Mouse (Mus musculus) lung, embryonic 16.5 days (tissue): ENCODE measurements around the gene Arid1b. TPM values are rescaled to one million over a fixed set of nuclear protein-coding genes. Genes with fewer than 3 reads are reported as not detected.

Experiments
- ATAC-seq: fragments of 200-750 bp; cut with Nextera tagmentation; 2 replicates; pipeline ENCODE4 v1.8.0; 2017; ENCODE audit warnings: low read depth, mild to moderate bottlenecking, moderate library complexity
- H3K27ac ChIP-seq: fragments of 300-500 bp; sonication (generic); 2 replicates; pipeline ENCODE4 v1.5.1; 2014; ENCODE audit warnings: mild to moderate bottlenecking, control low read depth, low read length
- H3K27me3 ChIP-seq: fragments of 300-500 bp; sonication (generic); 2 replicates; pipeline ENCODE4 v1.6.1; 2014; ENCODE audit warnings: low read depth, low read length, mixed read lengths; ENCODE audit not compliant: control insufficient read depth, insufficient read depth
- H3K36me3 ChIP-seq: fragments of 300-500 bp; sonication (generic); 2 replicates; pipeline ENCODE4 v1.6.1; 2014; ENCODE audit warnings: low read length; ENCODE audit not compliant: control insufficient read depth, insufficient read depth
- H3K4me1 ChIP-seq: fragments of 300-500 bp; sonication (generic); replicated peaks from 2 replicates; pipeline ENCODE4 v1.6.1; 2014; ENCODE audit warnings: low read length, mixed read lengths; ENCODE audit not compliant: control insufficient read depth, insufficient read depth
- H3K4me2 ChIP-seq: fragments of 300-500 bp; sonication (generic); 2 replicates; pipeline ENCODE4 v1.6.1; 2014; ENCODE audit warnings: low read depth, low read length, control low read depth
- H3K4me3 ChIP-seq: fragments of 300-500 bp; sonication (generic); 2 replicates; pipeline ENCODE4 v1.5.1; 2014; ENCODE audit warnings: mild to moderate bottlenecking, low read length, control low read depth
- H3K9ac ChIP-seq: fragments of 300-500 bp; sonication (generic); 2 replicates; pipeline ENCODE4 v1.6.1; 2014; ENCODE audit warnings: low read length, control low read depth
- H3K9me3 ChIP-seq: fragments of 300-500 bp; sonication (generic); 2 replicates; pipeline ENCODE4 v1.6.1; 2016; ENCODE audit warnings: low read length; ENCODE audit not compliant: control insufficient read depth
- WGBS: fragments of 180-500 bp; shearing (Covaris S2); extraction: QIAGEN DNeasy Blood & Tissue Kit; methylation state at CpG from one replicate; pipeline ENCODE4 v1.1.7; 2014; 5-methylcytosine and 5-hydroxymethylcytosine counted together
- polyA plus RNA-seq: library from polyadenylated mRNA; unstranded; fragments of >200 nt; fragmentation: Nextera tagmentation; extraction: Ambion mirVana; gene quantifications from 2 replicates; pipeline ENCODE4 v1.2.1, GENCODE M21; 2015

The Arid1b gene
- polyA plus RNA-seq, result 10.2 and 10.6 TPM in 2 replicates

DNA sequence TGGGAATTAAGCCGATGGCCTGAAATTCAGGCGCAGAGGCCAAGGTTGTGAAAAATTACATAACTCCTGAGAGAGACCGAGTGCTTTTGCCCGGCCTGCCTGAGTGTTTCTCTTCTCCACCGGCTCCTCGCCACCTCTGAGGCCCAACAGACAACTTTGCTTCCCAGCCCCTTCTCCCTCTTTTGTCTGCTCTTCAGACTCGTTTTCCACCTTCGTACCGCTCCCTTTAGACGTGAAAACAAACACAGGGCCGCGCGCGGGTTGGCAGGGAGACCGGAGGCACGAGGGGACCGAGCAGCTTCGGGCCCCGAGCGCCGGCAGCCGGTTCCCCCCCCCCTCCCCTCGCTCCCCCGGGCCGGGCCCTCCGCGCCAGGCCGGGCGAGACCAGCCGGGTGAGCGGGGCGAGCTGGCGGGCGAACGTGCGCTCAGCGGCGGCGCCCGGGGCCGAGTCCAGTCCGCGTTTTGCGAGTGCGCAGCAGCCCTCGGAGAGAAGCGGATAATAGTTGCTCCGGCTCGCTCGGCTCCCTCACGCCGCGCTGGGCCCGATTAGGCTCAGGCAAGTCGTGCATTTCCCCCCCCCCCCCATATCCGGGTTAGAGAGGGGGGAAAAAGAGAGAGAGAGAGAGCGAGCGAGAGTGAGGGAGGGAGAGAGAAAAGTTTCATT lies at the start of gene Arid1b:
TSS of gene Arid1b (plus strand) at position 493 of the 664 bp plus-strand sequence.
- Histone ChIP-seq H3K4me1 (peaks cover 2% of the 10 kb centered on the region; the same call in 1 of the 2 replicates), H3K27me3 (no peaks in the 10 kb centered on the region), H3K27ac (peak within 1 kb of the TSS; percentile 100), H3K36me3 (no peaks in the 10 kb centered on the region), H3K4me2 (peak within 1 kb of the TSS; percentile 61), H3K9ac (peak within 1 kb of the TSS; percentile 99), H3K4me3 (peak within 1 kb of the TSS; percentile 90), H3K9me3 (no peaks in the 10 kb centered on the region)
- under 1% methylated on average over 55 of the region's 58 CpGs for WGBS
- peak; percentile 80 for ATAC-seq

GRCm38 (mm10) chr17:4945311-4945751 lies 48.8 kb upstream of the Arid1b start:
- WGBS, result 49% methylated on average over 6 of the region's 6 CpGs
- Histone ChIP-seq H3K36me3 (no peaks in the 10 kb centered on the region), H3K9me3 (no peaks in the 10 kb centered on the region), H3K27me3 (no peaks in the 10 kb centered on the region), H3K9ac (0 out of 2 replicates have a peak overlapping the region, but pooled peaks have one; percentile 1), H3K4me3 (no peak overlapping the region), H3K27ac (peak overlapping the region; percentile 88), H3K4me2 (peak overlapping the region; percentile 23; the same call in 1 of the 2 replicates), H3K4me1 (peaks cover 25% of the 10 kb centered on the region)
- ATAC-seq, result peak; percentile 77

GRCm38 (mm10) chr17:4945871-4946331 lies 48.2 kb upstream of the Arid1b start:
- Histone ChIP-seq H3K4me1 (peaks cover 25% of the 10 kb centered on the region), H3K27ac (peak overlapping the region; percentile 88), H3K36me3 (no peaks in the 10 kb centered on the region), H3K9me3 (no peaks in the 10 kb centered on the region), H3K4me2 (peak overlapping the region; percentile 23; the same call in 1 of the 2 replicates), H3K4me3 (no peak overlapping the region), H3K27me3 (no peaks in the 10 kb centered on the region), H3K9ac (0 out of 2 replicates have a peak overlapping the region, but pooled peaks have one; percentile 1)
- WGBS, result 6% methylated on average over 11 of the region's 11 CpGs
- ATAC-seq, result peak; percentile 77

DNA sequence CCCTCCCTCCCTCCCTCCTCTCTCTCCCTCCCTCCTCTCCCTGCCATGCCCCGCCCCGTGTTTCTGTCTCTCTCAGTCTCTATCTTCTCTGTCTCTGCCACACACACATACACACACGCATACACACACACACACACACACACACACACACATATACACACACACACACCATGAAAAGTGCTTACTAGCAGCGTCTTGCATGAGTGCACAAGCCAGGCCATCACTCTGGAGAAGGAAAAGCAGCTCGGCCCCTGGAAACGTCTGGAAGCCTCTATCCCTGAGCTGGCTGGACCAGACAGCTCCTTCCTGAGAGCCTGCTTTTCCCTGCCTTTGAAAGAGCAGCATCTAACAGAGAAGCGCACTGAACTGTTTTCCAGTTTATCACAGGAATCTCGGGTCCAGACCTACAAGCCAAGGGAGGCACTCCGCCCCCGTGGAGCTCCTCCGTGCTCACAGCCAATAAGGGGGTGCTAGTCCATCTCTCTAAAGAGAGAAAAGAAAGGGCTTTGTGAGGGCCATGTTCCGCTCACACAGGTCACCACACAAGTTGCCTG lies 47.6 kb upstream of the Arid1b start:
- Histone ChIP-seq H3K27ac (peak overlapping the region; percentile 88), H3K9me3 (no peaks in the 10 kb centered on the region), H3K4me1 (peaks cover 25% of the 10 kb centered on the region), H3K9ac (peak overlapping the region; percentile 47), H3K36me3 (no peaks in the 10 kb centered on the region), H3K4me2 (peak overlapping the region; percentile 7; the same call in 1 of the 2 replicates), H3K27me3 (no peaks in the 10 kb centered on the region), H3K4me3 (no peak overlapping the region)
- ATAC-seq, result peak; percentile 39
- WGBS, result 20% methylated on average over 11 of the region's 12 CpGs

DNA sequence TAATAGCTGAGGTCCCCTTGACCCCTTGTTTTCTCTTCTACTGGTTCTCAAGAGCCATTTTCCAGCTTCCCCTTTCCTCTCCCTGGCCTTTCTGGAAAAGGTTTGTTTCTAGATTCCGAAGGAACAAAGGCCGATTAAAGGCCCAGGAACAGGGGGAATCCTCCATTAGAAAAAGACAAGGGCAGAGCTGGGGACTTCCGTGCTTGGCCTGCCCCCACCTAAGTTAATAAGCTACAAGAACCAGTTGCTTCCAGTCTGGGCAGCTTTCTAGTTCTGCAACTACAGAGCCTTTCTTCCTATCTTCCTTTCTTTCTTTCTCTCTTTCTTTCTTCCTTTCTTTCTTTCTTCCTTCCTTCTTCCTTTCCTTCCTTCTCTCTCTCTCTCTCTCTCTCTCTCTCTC lies 47.1 kb upstream of the Arid1b start:
- H3K27ac ChIP-seq, result peak overlapping the region; percentile 88

DNA sequence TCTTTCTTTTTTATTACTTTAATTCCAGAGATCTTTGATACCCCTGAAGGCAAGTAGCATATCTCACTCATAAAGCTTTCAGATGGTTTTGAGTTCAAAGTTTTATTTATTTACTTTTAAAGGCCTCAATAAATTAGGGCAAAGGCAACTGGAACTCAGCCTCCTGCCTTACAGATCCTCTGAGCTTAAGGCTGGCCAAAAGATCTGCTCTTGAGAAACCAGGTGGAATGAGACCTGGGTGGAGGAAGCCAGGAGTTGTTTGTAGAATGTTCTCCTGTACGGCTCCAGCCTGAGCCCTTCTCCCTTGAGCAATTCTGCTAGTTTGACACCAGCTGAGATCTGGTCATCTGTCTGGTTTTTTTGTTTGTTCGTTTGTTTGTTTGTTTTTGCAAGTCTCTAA lies 46.7 kb upstream of the Arid1b start:
- Histone ChIP-seq H3K4me1 (peaks cover 25% of the 10 kb centered on the region), H3K9me3 (no peaks in the 10 kb centered on the region), H3K4me2 (no peak overlapping the region), H3K36me3 (no peaks in the 10 kb centered on the region), H3K27ac (peak overlapping the region; percentile 4; the same call in 1 of the 2 replicates), H3K9ac (no peak overlapping the region), H3K27me3 (no peaks in the 10 kb centered on the region), H3K4me3 (no peak overlapping the region)
- WGBS, result 36% methylated on average over 2 of the region's 2 CpGs
- peak; percentile 41; the same call in 1 of the 2 replicates for ATAC-seq

More for the DNA sequence above, 47.1 kb upstream of the Arid1b start:
- H3K4me3 ChIP-seq, result no peak overlapping the region
- 48% methylated on average over 3 of the region's 3 CpGs for WGBS
- no peaks in the 10 kb centered on the region for H3K36me3 ChIP-seq
- no peaks in the 10 kb centered on the region for H3K27me3 ChIP-seq
- ATAC-seq, result no peak
- H3K4me2 ChIP-seq, result peak overlapping the region; percentile 7; the same call in 1 of the 2 replicates
- H3K9ac ChIP-seq, result peak overlapping the region; percentile 47
- H3K4me1 ChIP-seq, result peaks cover 25% of the 10 kb centered on the region
- no peaks in the 10 kb centered on the region for H3K9me3 ChIP-seq

- no peak overlapping the region for H3K9ac ChIP-seq
- 46% methylated on average over 3 of the region's 3 CpGs for WGBS
- no peak for ATAC-seq
- H3K27ac ChIP-seq, result no peak overlapping the region
- H3K36me3 ChIP-seq, result no peaks in the 10 kb centered on the region
- peaks cover 25% of the 10 kb centered on the region for H3K4me1 ChIP-seq
- H3K27me3 ChIP-seq, result no peaks in the 10 kb centered on the region
- H3K9me3 ChIP-seq, result no peaks in the 10 kb centered on the region
- H3K4me2 ChIP-seq, result no peak overlapping the region
- H3K4me3 ChIP-seq, result no peak overlapping the region
These were observed 45.6 kb upstream of the Arid1b start for GRCm38 (mm10) chr17:4948501-4948900.

GRCm38 (mm10) chr17:4954431-4954830 lies 39.7 kb upstream of the Arid1b start:
- no peaks in the 10 kb centered on the region for H3K9me3 ChIP-seq
- H3K27ac ChIP-seq, result no peak overlapping the region
- WGBS, result 71% methylated on average over 4 of the region's 4 CpGs
- ATAC-seq, result no peak
- peaks cover 2% of the 10 kb centered on the region for H3K4me1 ChIP-seq
- no peak overlapping the region for H3K4me3 ChIP-seq
- no peak overlapping the region for H3K9ac ChIP-seq
- H3K36me3 ChIP-seq, result no peaks in the 10 kb centered on the region
- no peaks in the 10 kb centered on the region for H3K27me3 ChIP-seq
- no peak overlapping the region for H3K4me2 ChIP-seq

DNA sequence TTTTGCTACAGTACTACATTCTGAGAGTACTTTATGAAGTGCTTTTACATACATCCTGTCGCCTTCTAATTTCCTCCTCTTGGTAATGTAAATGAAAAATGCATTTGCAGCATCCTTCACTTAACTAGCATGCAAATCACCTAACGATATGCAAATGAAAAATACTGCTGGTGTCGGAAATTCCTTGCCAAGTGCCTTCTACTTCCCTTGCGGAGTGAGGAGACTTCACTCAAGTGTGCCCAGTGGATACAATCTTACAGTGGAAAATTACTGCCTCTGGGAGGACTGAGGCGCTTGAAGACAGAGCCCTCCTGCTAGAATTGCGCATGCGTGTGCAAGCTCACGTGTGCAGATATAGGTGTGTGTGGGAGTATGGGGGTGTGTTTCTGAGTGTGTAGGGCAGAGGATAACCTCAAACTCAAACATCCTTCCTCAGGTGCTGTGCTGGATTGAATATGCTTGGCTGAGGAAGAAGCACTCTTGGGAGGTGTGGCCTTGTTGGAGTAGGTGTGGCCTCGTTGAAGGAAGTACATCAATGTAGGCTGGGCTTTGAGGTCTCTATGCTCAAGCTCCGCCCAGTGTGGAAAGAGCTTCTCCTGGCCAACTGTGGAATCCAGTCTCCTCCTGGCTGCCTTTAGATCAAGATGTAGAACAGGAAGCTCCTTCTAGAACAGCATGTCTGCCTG lies 29.8 kb upstream of the Arid1b start:
- no peak overlapping the region for H3K4me2 ChIP-seq
- H3K9me3 ChIP-seq, result no peaks in the 10 kb centered on the region
- no peaks in the 10 kb centered on the region for H3K27me3 ChIP-seq
- H3K4me1 ChIP-seq, result no peaks in the 10 kb centered on the region
- no peak overlapping the region for H3K4me3 ChIP-seq
- 0 out of 2 replicates have a peak, but pooled peaks have one; percentile 7 for ATAC-seq
- no peaks in the 10 kb centered on the region for H3K36me3 ChIP-seq
- no peak overlapping the region for H3K9ac ChIP-seq
- 79% methylated on average over 10 of the region's 10 CpGs for WGBS
- no peak overlapping the region for H3K27ac ChIP-seq
